Mouse (Mus musculus) erythroblast, embryonic 14.5 days (primary cell): ENCODE data around the gene Itgb1bp1. TPM values are rescaled to one million over a fixed set of nuclear protein-coding genes. Genes with fewer than 3 reads are reported as not detected.

Experiments used
- H3K27me3 ChIP-seq: 2 replicates; pipeline ENCODE4 v1.6.1; 2012; ENCODE audit warnings: inconsistent platforms; ENCODE audit not compliant: control insufficient read depth
- H3K36me3 ChIP-seq: 2 replicates; pipeline ENCODE4 v1.6.1; 2012; ENCODE audit warnings: mild to moderate bottlenecking, inconsistent platforms; ENCODE audit not compliant: control insufficient read depth
- H3K4me1 ChIP-seq: 2 replicates; pipeline ENCODE4 v1.6.1; 2012; ENCODE audit warnings: inconsistent platforms; ENCODE audit not compliant: control insufficient read depth
- H3K4me3 ChIP-seq: replicated peaks from 2 replicates; pipeline ENCODE3; 2012; ENCODE audit warnings: moderate library complexity, mild to moderate bottlenecking, inconsistent platforms
- H3K9me3 ChIP-seq: 2 replicates; pipeline ENCODE4 v1.6.1; 2012; ENCODE audit warnings: low read length, inconsistent platforms, mixed read lengths; ENCODE audit not compliant: control insufficient read depth
- GATA1 ChIP-seq: IDR thresholded peaks from 2 replicates; pipeline ENCODE4 v1.6.1; 2012; ENCODE audit warnings: low read length, inconsistent platforms, mixed read lengths
- TAL1 ChIP-seq: IDR thresholded peaks from 3 replicates; pipeline ENCODE4 v1.6.1; 2012; ENCODE audit warnings: low read length, inconsistent platforms, mixed read lengths
- polyA plus RNA-seq: library from polyadenylated mRNA; stranded (reverse); fragments of >175 nt; gene quantifications from 2 replicates; pipeline ENCODE4 v1.2.3, GENCODE M21; 2012

Gene Itgb1bp1
- polyA plus RNA-seq, 1 experiment = 1.6 TPM

DNA sequence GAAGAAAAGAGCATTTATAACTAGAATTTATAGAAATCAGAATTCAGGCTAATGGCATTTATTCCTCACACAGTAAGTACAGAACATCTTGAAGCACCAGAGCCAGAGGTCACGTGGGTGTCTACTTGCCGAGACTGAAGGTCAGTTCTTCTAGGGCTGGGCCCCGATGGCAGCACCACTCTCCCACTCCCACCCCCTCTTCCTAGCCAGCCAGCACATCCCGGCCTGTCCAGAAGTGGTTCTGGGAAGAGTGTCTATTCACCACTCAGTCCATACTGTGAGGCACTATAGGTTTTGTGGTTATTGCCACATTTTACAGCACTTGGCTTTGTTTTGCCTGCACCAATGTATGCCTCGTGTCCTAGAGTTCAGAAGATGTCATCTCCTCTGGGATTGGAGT lies 38.0 kb upstream of the Itgb1bp1 start:
- Histone ChIP-seq H3K9me3 (no peaks in the 10 kb centered on the region), H3K36me3 (peaks cover 87% of the 10 kb centered on the region), H3K4me1 (no peaks in the 10 kb centered on the region; the same call in 1 of the 2 replicates), H3K4me3 (no peak overlapping the region), H3K27me3 (no peaks in the 10 kb centered on the region)
- TF ChIP-seq TAL1 (no peak), GATA1 (no peak)

- Histone ChIP-seq H3K9me3 (no peaks in the 10 kb centered on the region), H3K4me3 (no peak overlapping the region), H3K27me3 (no peaks in the 10 kb centered on the region), H3K4me1 (no peaks in the 10 kb centered on the region; the same call in 1 of the 2 replicates), H3K36me3 (peaks cover 84% of the 10 kb centered on the region)
- TF ChIP-seq TAL1 (no peak), GATA1 (no peak)
These were observed 36.8 kb upstream of the Itgb1bp1 start for GRCm38 (mm10) chr12:21322856-21323255.

DNA sequence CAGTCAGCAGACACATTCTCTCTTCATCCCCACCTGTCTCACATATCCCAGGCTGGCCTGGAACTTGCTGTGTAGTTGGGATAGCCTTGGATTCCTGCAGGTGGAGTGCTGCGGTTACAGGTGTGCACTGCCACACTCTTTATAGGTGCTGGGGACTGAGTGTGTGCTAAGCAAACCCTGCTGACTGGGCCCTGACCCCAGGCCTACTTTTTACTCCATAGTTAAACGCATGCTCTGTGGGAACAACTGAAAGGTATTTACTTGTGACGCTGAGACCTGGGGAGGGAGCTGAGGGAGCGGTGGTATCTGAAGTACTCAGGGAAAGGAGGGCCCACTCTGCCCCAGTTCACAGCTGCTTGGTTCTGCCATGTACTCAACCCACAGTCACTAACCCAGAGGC lies 36.2 kb upstream of the Itgb1bp1 start:
- Histone ChIP-seq H3K9me3 (no peaks in the 10 kb centered on the region), H3K36me3 (peaks cover 79% of the 10 kb centered on the region), H3K4me3 (no peak overlapping the region), H3K4me1 (peaks cover under 1% of the 10 kb centered on the region), H3K27me3 (no peaks in the 10 kb centered on the region)
- TF ChIP-seq TAL1 (no peak), GATA1 (no peak)

DNA sequence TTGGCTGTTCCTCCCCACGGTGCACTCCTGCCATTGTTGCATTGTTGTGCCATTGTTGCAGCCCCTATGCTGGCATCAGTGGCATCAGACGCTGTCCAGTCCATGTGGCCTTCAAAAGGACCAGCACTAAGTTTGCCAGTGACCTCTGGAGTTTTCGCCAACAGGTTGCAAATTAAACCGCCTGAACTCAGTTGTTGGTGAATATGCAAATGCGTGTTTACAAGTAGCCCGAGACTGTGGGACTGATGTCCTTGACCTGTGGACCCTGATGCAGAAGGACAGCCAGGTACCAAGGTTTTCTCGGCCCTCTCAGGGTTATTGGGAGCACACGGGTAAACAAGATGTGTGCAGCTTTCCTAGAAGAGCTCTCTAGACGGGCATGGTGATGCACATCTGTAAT lies 35.1 kb upstream of the Itgb1bp1 start:
- peaks cover 12% of the 10 kb centered on the region for H3K4me1 ChIP-seq
- peaks cover 69% of the 10 kb centered on the region for H3K36me3 ChIP-seq
- no peak overlapping the region for H3K4me3 ChIP-seq
- H3K27me3 ChIP-seq = no peaks in the 10 kb centered on the region
- no peaks in the 10 kb centered on the region for H3K9me3 ChIP-seq
- TF ChIP-seq GATA1 (no peak), TAL1 (no peak)

DNA sequence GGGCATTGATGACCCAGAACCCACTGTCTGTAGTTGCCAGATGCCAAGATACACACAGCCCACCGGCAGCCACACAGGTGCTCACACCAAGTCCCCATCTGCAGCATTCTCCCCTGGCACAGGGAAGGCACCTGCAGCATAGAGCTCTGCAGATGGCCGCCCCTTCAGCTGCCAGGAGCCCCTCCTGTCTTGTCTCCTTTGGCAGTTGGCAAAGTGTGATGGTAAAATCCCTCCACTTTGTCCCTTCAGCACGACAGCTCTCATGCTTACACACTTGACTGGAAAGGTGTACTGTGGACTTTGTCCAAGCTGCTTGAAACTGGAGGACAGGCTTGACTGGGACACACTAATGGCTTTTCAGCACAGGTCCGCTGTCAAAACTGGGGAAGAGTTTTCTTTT lies 34.2 kb upstream of the Itgb1bp1 start:
- Histone ChIP-seq H3K4me3 (no peak overlapping the region), H3K36me3 (peaks cover 62% of the 10 kb centered on the region), H3K4me1 (peaks cover 19% of the 10 kb centered on the region), H3K9me3 (no peaks in the 10 kb centered on the region), H3K27me3 (no peaks in the 10 kb centered on the region)
- no peak for TF ChIP-seq GATA1

DNA sequence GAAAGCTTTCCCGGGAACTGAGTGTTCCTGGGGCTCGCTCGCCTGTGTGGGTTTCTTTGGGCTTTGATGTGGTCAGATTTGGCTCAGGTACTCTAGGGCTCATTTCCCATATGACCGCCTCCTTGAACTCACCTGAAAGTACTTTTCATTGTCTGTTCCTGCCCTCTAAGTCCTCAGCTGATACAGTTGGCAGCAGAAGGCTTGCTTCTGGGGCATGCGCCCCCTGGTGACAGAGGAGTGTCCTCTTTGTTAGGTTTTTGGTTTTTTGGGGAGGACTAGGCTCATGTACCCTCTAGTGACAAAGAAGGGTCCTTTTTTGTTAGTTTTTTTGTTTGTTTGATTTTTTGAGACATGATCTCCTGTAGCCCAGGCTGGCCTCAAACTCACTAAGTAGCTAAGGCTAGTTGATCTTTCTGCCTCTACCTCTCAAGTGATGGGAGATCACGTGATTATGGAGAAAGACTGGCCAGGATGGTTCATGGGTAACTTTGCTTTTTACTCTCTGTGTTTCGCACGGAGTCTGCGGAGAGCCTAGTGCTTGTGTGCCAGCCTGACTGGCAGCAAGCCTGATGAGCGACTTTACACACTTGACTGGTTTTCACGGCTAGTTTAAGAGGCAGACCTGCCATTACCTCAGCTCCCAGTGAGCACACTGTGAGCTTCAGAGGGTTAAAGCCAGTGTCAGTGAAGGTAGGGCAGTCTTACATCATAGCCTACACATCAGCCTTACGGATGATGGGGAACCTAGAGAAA lies 32.2 kb upstream of the Itgb1bp1 start:
- Histone ChIP-seq H3K27me3 (no peaks in the 10 kb centered on the region), H3K9me3 (no peaks in the 10 kb centered on the region), H3K4me1 (peaks cover 19% of the 10 kb centered on the region), H3K36me3 (peaks cover 60% of the 10 kb centered on the region), H3K4me3 (no peak overlapping the region)
- no peak for TF ChIP-seq TAL1
- TF ChIP-seq GATA1 = no peak

DNA sequence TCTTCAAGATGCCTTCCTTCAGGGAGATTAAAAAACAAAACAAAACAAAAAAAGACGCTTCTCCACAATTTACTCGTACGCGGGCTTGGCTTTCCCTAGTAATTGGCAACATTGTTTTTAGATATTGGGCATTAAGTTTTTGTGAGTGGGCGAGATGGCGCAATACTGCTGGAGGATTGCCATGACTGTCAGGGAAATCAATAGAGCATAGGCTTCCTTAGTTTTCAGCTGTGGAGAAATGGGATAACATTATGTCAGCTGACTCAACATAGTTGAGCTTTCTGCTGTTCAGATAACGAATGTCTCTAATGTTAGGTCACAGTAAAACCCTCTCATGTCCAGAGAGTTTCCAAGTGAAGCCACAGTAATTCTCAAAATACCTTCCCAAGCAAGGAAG lies 30.8 kb upstream of the Itgb1bp1 start:
- peak overlapping the region; percentile 70 for H3K4me3 ChIP-seq
- H3K4me1 ChIP-seq = peaks cover 19% of the 10 kb centered on the region
- no peaks in the 10 kb centered on the region for H3K27me3 ChIP-seq
- no peaks in the 10 kb centered on the region for H3K9me3 ChIP-seq
- TF ChIP-seq GATA1 = no peak
- no peak for TF ChIP-seq TAL1
- H3K36me3 ChIP-seq = peaks cover 58% of the 10 kb centered on the region

DNA sequence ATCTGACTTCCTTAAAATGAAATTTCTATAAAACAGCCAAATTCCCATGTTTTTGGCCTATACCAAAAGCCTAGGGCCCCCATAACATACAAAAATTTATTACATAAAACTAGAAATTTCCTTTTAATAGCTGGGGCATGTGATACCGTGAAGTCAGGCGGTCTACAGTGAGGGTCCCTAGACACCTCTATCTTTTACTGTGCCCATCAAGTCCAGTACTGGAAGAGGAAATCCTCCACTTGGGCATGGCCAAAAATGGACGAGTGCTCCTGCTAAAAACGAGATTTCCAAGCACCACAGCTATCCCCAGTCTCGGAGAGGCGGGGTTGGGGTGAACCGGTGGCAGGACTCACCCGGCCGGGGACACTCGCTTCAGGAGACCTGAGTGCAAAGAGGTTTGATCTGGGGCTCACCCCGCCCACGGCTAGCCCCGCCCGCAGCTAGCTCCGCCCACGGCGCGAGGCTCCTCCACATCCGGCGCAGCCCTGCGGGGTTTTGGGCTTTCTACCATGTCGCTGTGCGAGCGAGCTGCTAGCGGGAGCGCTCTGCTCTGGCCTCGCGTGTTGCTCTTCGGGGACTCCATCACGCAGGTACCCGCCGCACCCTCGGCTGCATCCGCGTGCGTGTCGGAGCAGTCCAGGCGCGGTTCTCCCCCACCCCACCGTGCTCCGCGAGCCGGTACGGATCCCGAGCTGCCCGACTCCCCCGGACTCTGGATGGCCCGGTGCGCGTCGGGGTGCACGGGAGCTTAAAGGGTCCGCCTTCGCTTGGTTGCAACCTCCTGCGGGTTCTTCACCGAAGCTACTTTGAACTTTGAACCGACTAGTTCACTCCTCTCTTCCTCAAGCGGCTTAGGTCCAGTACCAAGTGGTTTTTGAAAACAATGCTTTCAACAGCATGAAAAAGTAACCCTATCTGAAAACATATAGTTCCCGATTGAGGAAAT lies 30.1 kb upstream of the Itgb1bp1 start, which contains the start of gene Iah1:
TSS of gene Iah1 (plus strand) at position 467 of the 946 bp plus-strand sequence.
- peak within 1 kb of the TSS; percentile 70 for H3K4me3 ChIP-seq
- H3K27me3 ChIP-seq = no peaks in the 10 kb centered on the region
- peaks cover 58% of the 10 kb centered on the region for H3K36me3 ChIP-seq
- no peaks in the 10 kb centered on the region for H3K9me3 ChIP-seq
- H3K4me1 ChIP-seq = peaks cover 19% of the 10 kb centered on the region
- TF ChIP-seq GATA1 = no peak
- TF ChIP-seq TAL1 = no peak

GRCm38 (mm10) chr12:21312201-21312600 lies 26.1 kb upstream of the Itgb1bp1 start:
- TF ChIP-seq GATA1 = no peak
- no peak for TF ChIP-seq TAL1
- Histone ChIP-seq H3K4me3 (no peak overlapping the region), H3K36me3 (peaks cover 68% of the 10 kb centered on the region), H3K27me3 (no peaks in the 10 kb centered on the region), H3K9me3 (no peaks in the 10 kb centered on the region), H3K4me1 (peaks cover 17% of the 10 kb centered on the region)
